Mouse (Mus musculus) neural tube, embryonic 14.5 days (tissue): ENCODE data around the gene Klhl7. TPM values are rescaled to one million over a fixed set of nuclear protein-coding genes. Genes with fewer than 3 reads are reported as not detected.

ENCODE experiments used
- ATAC-seq: fragments of 200-750 bp; cut with Nextera tagmentation; 2 replicates; pipeline ENCODE4 v1.8.0; 2017; ENCODE audit warnings: low read depth, mild to moderate bottlenecking, moderate TSS enrichment, moderate library complexity
- H3K27ac ChIP-seq: fragments of 300-500 bp; sonication (generic); 2 replicates; pipeline ENCODE4 v1.5.1; 2014; ENCODE audit warnings: low read depth, mild to moderate bottlenecking, control low read depth, low read length, moderate library complexity, mixed read lengths
- H3K27me3 ChIP-seq: fragments of 300-500 bp; sonication (generic); 2 replicates; pipeline ENCODE4 v1.6.1; 2014; ENCODE audit warnings: low read length; ENCODE audit not compliant: control insufficient read depth, insufficient read depth
- H3K36me3 ChIP-seq: fragments of 300-500 bp; sonication (generic); 2 replicates; pipeline ENCODE4 v1.6.1; 2014; ENCODE audit warnings: low read length, mixed read lengths; ENCODE audit not compliant: control insufficient read depth, insufficient read depth
- H3K4me1 ChIP-seq: fragments of 300-500 bp; sonication (generic); 2 replicates; pipeline ENCODE4 v1.6.1; 2014; ENCODE audit warnings: low read length; ENCODE audit not compliant: control insufficient read depth, insufficient read depth
- H3K4me2 ChIP-seq: fragments of 300-500 bp; sonication (generic); 2 replicates; pipeline ENCODE4 v1.6.1; 2014; ENCODE audit warnings: mild to moderate bottlenecking, low read depth, low read length, control low read depth
- H3K4me3 ChIP-seq: fragments of 300-500 bp; sonication (generic); 2 replicates; pipeline ENCODE4 v1.5.1; 2014; ENCODE audit warnings: low read depth, low read length, control low read depth, mixed read lengths
- H3K9ac ChIP-seq: fragments of 300-500 bp; sonication (generic); replicated peaks from 2 replicates; pipeline ENCODE4 v1.6.1; 2014; ENCODE audit warnings: low read depth, mild to moderate bottlenecking, control low read depth, low read length, mixed read lengths
- H3K9me3 ChIP-seq: fragments of 300-500 bp; sonication (generic); 2 replicates; pipeline ENCODE4 v1.6.1; 2016; ENCODE audit warnings: low read length; ENCODE audit not compliant: control insufficient read depth
- WGBS: fragments of 180-500 bp; shearing (Covaris S2); extraction: QIAGEN DNeasy Blood & Tissue Kit; methylation state at CpG from one replicate; pipeline ENCODE4 v1.1.7; 2014; 5-methylcytosine and 5-hydroxymethylcytosine counted together
- polyA plus RNA-seq: library from polyadenylated mRNA; unstranded; fragments of >200 nt; fragmentation: Nextera tagmentation; extraction: Ambion mirVana; gene quantifications from 2 replicates; pipeline ENCODE4 v1.2.1, GENCODE M21; 2014

Klhl7 gene
- polyA plus RNA-seq, 1 experiment from 2014 or later, result 162 TPM

GRCm38 (mm10) chr5:24182296-24182734 lies 81.9 kb downstream of the Klhl7 start:
- Histone ChIP-seq H3K4me3 (no peak overlapping the region), H3K36me3 (peaks cover 36% of the 10 kb centered on the region), H3K27ac (no peak overlapping the region), H3K9me3 (no peaks in the 10 kb centered on the region), H3K9ac (no peak overlapping the region), H3K4me1 (no peaks in the 10 kb centered on the region), H3K4me2 (no peak overlapping the region), H3K27me3 (no peaks in the 10 kb centered on the region)
- no peak for ATAC-seq
- WGBS, result 95% methylated on average over 9 of the region's 9 CpGs

- Histone ChIP-seq H3K9me3 (no peaks in the 10 kb centered on the region), H3K4me1 (no peaks in the 10 kb centered on the region), H3K4me3 (no peak overlapping the region), H3K27ac (no peak overlapping the region), H3K4me2 (no peak overlapping the region), H3K27me3 (no peaks in the 10 kb centered on the region), H3K36me3 (peaks cover 33% of the 10 kb centered on the region), H3K9ac (no peak overlapping the region)
- no peak for ATAC-seq
- WGBS, result 95% methylated on average over 6 of the region's 6 CpGs
Observed at GRCm38 (mm10) chr5:24183096-24183495, 82.7 kb downstream of the Klhl7 start.

GRCm38 (mm10) chr5:24184011-24184410 lies 83.6 kb downstream of the Klhl7 start:
- WGBS, result 96% methylated on average over 5 of the region's 5 CpGs
- Histone ChIP-seq H3K4me3 (no peak overlapping the region), H3K9ac (no peak overlapping the region), H3K9me3 (no peaks in the 10 kb centered on the region), H3K4me1 (no peaks in the 10 kb centered on the region), H3K4me2 (no peak overlapping the region), H3K27ac (no peak overlapping the region), H3K36me3 (peaks cover 28% of the 10 kb centered on the region), H3K27me3 (no peaks in the 10 kb centered on the region)
- ATAC-seq, result no peak

- no peak overlapping the region for H3K4me2 ChIP-seq
- H3K4me3 ChIP-seq, result no peak overlapping the region
- no peaks in the 10 kb centered on the region for H3K9me3 ChIP-seq
- H3K27ac ChIP-seq, result no peak overlapping the region
- no peak overlapping the region for H3K9ac ChIP-seq
- H3K4me1 ChIP-seq, result no peaks in the 10 kb centered on the region
- no peak for ATAC-seq
- H3K27me3 ChIP-seq, result no peaks in the 10 kb centered on the region
- peaks cover 8% of the 10 kb centered on the region; the same call in 1 of the 2 replicates for H3K36me3 ChIP-seq
- WGBS, result 77% methylated on average over 4 of the region's 4 CpGs
Observed at GRCm38 (mm10) chr5:24188476-24188875, 88.1 kb downstream of the Klhl7 start.

- no peaks in the 10 kb centered on the region for H3K4me1 ChIP-seq
- H3K9me3 ChIP-seq, result no peaks in the 10 kb centered on the region
- 90% methylated on average over 2 of the region's 2 CpGs for WGBS
- H3K27ac ChIP-seq, result no peak overlapping the region
- no peak overlapping the region for H3K4me2 ChIP-seq
- no peak overlapping the region for H3K9ac ChIP-seq
- ATAC-seq, result no peak
- H3K36me3 ChIP-seq, result no peaks in the 10 kb centered on the region
- no peak overlapping the region for H3K4me3 ChIP-seq
- no peaks in the 10 kb centered on the region for H3K27me3 ChIP-seq
Observed at GRCm38 (mm10) chr5:24191821-24192220, 91.4 kb downstream of the Klhl7 start.

- Histone ChIP-seq H3K27ac (no peak overlapping the region), H3K9ac (no peak overlapping the region), H3K4me3 (no peak overlapping the region), H3K4me1 (no peaks in the 10 kb centered on the region), H3K9me3 (no peaks in the 10 kb centered on the region), H3K4me2 (no peak overlapping the region), H3K27me3 (no peaks in the 10 kb centered on the region), H3K36me3 (no peaks in the 10 kb centered on the region)
- WGBS, result 76% methylated on average over 4 of the region's 4 CpGs
- no peak for ATAC-seq
Observed at GRCm38 (mm10) chr5:24201006-24201405, 100.6 kb downstream of the Klhl7 start.

- no peak for ATAC-seq
- 72% methylated on average over 5 of the region's 5 CpGs for WGBS
Observed at GRCm38 (mm10) chr5:24202492-24202891, 102.1 kb downstream of the Klhl7 start.

GRCm38 (mm10) chr5:24203266-24203665 lies 102.9 kb downstream of the Klhl7 start:
- H3K9ac ChIP-seq, result no peak overlapping the region
- H3K9me3 ChIP-seq, result no peaks in the 10 kb centered on the region
- no peak overlapping the region for H3K4me3 ChIP-seq
- no peak overlapping the region for H3K27ac ChIP-seq
- WGBS, result 85% methylated on average over 5 of the region's 5 CpGs
- no peaks in the 10 kb centered on the region for H3K4me1 ChIP-seq
- ATAC-seq, result no peak
- no peak overlapping the region for H3K4me2 ChIP-seq
- H3K27me3 ChIP-seq, result no peaks in the 10 kb centered on the region
- no peaks in the 10 kb centered on the region for H3K36me3 ChIP-seq

More at GRCm38 (mm10) chr5:24202492-24202891, 102.1 kb downstream of the Klhl7 start:
- Histone ChIP-seq H3K27me3 (no peaks in the 10 kb centered on the region), H3K4me3 (no peak overlapping the region), H3K27ac (no peak overlapping the region), H3K9ac (no peak overlapping the region), H3K36me3 (no peaks in the 10 kb centered on the region), H3K4me2 (no peak overlapping the region), H3K9me3 (no peaks in the 10 kb centered on the region), H3K4me1 (no peaks in the 10 kb centered on the region)

- no peaks in the 10 kb centered on the region for H3K36me3 ChIP-seq
- no peak overlapping the region for H3K4me2 ChIP-seq
- no peak overlapping the region for H3K9ac ChIP-seq
- H3K9me3 ChIP-seq, result no peaks in the 10 kb centered on the region
- ATAC-seq, result no peak
- H3K27me3 ChIP-seq, result no peaks in the 10 kb centered on the region
- 77% methylated on average over 10 of the region's 10 CpGs for WGBS
- no peak overlapping the region for H3K4me3 ChIP-seq
- H3K27ac ChIP-seq, result no peak overlapping the region
- no peaks in the 10 kb centered on the region for H3K4me1 ChIP-seq
Observed at GRCm38 (mm10) chr5:24207965-24208364, 107.6 kb downstream of the Klhl7 start.
